Mouse (Mus musculus) R1 (cell line): ENCODE results near the gene Zfp157.
A peak's percentile ranks its signal among the peaks of the same experiment; 100 is the strongest.
"Not testable (repeated sequence)": the region's sequence is repeated elsewhere in the genome, so short reads cannot be mapped to it uniquely, and the experiment has no call there.

ENCODE experiments used
- DNase-seq: peaks from one replicate; pipeline ENCODE4 v3.0.0-alpha.2; 2018; ENCODE audit warnings: low read depth, low spot score

Zfp157 gene

GRCm38 (mm10) chr5:138441286-138442194, at the start of gene Zfp157:
TSS of gene Zfp157 (plus strand) at chr5:138441468.
- peak; percentile 98 for DNase-seq

DNA sequence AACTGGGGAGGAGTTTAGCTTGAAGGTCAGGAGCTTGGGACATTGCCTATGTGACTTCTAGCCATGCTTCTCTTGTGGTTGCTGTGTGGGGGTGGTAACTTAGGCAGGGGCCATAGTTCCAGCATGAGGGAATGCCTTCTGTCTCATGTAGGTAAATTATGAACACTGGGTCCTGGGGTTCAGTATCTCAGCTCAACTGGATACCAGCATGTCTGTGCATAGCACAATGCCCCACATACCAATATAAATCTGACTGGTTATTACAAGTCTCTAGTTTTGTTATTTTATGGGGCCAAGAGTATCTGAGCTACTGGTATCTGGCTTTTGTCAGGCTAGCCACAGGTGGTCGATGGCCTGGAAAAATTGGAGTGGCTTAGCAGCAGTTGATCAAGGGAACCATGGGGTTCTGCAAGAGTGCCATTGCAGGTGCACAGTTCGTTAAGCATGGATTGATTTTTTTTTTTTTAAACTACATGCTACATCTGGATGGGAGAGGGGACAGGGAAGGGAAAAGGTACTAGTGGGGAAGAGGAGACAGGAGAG, 43.4 kb upstream of the Zfp157 start:
- peak; percentile 43 for DNase-seq

DNA sequence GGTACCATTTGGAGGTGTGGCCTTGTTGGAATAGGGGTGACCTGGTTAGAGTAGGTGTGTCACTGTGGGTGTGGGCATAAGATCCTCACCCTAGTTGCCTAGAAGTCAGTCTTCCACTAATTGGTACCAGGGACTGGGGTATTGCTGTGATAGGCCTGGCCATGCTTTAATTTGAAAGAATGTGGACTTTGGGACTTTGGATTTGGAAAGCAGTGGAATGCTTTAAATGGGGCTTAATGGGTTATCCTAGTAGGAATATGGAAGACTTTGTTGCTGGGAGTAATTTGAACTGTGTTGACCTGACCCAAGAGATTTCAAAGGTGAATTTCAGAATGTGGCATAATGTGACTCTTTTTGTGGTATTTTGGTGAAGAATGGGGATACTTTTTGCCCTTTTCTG, 40.8 kb upstream of the Zfp157 start:
- not testable (repeated sequence) for DNase-seq

GRCm38 (mm10) chr5:138458371-138458770, 17.1 kb downstream of the Zfp157 start:
- DNase-seq = peak; percentile 55

DNA sequence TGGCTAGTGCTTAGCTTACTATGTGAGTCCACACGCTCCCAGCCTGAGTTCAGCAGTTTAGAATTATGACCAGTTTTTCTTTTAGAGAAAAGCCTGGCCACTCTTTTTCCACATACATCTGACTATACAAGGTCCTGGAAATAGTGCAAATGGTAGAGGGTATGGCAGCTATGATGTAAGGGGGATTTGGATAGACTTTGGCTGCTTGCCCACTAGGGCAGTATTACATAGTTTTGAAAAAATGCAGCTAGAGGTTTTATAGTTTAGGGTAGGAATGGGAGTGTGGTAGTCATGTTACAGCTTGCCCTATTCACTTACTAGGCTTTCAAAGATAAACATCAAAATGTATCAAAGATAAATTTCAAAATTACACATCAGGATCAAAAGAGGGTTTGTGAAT, 17.8 kb downstream of the Zfp157 start:
- no peak for DNase-seq

- peak; percentile 72 for DNase-seq
These were observed 32.3 kb downstream of the Zfp157 start for GRCm38 (mm10) chr5:138473601-138474000.

GRCm38 (mm10) chr5:138504548-138504947, 63.3 kb downstream of the Zfp157 start:
- not testable (repeated sequence) for DNase-seq
